Mouse (Mus musculus) testis, adult 2 months (tissue): Measurements from ENCODE around the gene Clca3a2. TPM values are rescaled to one million over a fixed set of nuclear protein-coding genes. Genes with fewer than 3 reads are reported as not detected.
A peak's percentile ranks its signal among the peaks of the same experiment; 100 is the strongest.
"Not testable (repeated sequence)": the region's sequence is repeated elsewhere in the genome, so short reads cannot be mapped to it uniquely, and the experiment has no call there.

Experiments used
- H3K27ac ChIP-seq: fragments of 200-500 bp; 2 replicates; pipeline ENCODE4 v1.5.1; 2012; ENCODE audit warnings: low read depth, low read length; ENCODE audit not compliant: control insufficient read depth, insufficient read depth
- H3K27me3 ChIP-seq: fragments of 200-500 bp; 2 replicates; pipeline ENCODE4 v1.6.1; 2012; ENCODE audit warnings: mild to moderate bottlenecking, low read length, moderate library complexity; ENCODE audit not compliant: control insufficient read depth, insufficient read depth
- H3K36me3 ChIP-seq: fragments of 200-500 bp; 2 replicates; pipeline ENCODE4 v1.6.1; 2012; ENCODE audit warnings: mild to moderate bottlenecking, low read length; ENCODE audit not compliant: control insufficient read depth, insufficient read depth
- H3K4me1 ChIP-seq: fragments of 200-500 bp; 2 replicates; pipeline ENCODE4 v1.6.1; 2012; ENCODE audit warnings: low read length; ENCODE audit not compliant: control insufficient read depth, insufficient read depth
- H3K4me3 ChIP-seq: fragments of 200-500 bp; 2 replicates; pipeline ENCODE4 v1.5.1; 2012; ENCODE audit warnings: low read depth, mild to moderate bottlenecking, low read length, moderate library complexity, mixed read lengths; ENCODE audit not compliant: control insufficient read depth
- CTCF ChIP-seq: fragments of 200-500 bp; IDR thresholded peaks from 2 replicates; pipeline ENCODE4 v1.5.1; 2012; ENCODE audit warnings: low read depth, mild to moderate bottlenecking, inconsistent platforms, low read length, moderate library complexity; ENCODE audit not compliant: control insufficient read depth, insufficient read depth, insufficient replicate concordance
- POLR2A ChIP-seq: fragments of 200-500 bp; IDR thresholded peaks from 2 replicates; pipeline ENCODE4 v1.6.1; 2012; ENCODE audit warnings: low read depth, mild to moderate bottlenecking, inconsistent platforms, low read length, moderate library complexity; ENCODE audit not compliant: control insufficient read depth
- polyA plus RNA-seq: library from polyadenylated mRNA; depleted of rRNA; stranded (reverse); fragments of >200 nt; gene quantifications from 2 replicates; pipeline ENCODE4 v1.2.3, GENCODE M21; 2012; rRNA removed

The Clca3a2 gene
- polyA plus RNA-seq: 0.12 and 2.5 TPM in 2 replicates

GRCm38 (mm10) chr3:144819219-144819618 is at the start of gene Clca3a2:
Gene Clca3a2, minus strand, starts transcription at chr3:144819494.
- H3K36me3 ChIP-seq, H3K27ac ChIP-seq, H3K4me1 ChIP-seq, H3K4me3 ChIP-seq, H3K27me3 ChIP-seq: not testable (repeated sequence)

DNA sequence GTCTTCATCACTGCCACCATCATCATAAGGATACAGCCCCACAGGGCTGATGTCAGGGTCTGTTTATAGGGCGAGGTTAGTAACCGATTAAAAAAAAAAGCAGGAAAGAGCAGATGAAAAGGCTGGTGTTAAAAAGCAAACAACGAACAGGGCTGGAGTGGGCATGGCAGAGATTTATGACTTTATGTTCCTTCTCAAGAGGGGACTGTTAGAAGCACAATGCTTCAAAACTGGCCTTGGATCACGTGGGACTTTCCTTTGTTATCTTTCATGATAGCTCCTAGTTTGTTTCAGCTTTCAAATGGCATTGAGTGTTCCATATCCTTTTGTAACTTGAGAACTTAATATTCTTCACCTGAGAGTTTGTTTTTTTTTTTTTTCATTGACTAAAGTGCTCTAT is 30.3 kb upstream of the Clca3a2 start:
- Histone ChIP-seq H3K4me3 (no peak overlapping the region), H3K27me3 (no peaks in the 10 kb centered on the region), H3K36me3 (no peaks in the 10 kb centered on the region), H3K4me1 (no peaks in the 10 kb centered on the region; the same call in none of the 2 replicates), H3K27ac (no peak overlapping the region)
- TF ChIP-seq CTCF (no peak), POLR2A (no peak)

DNA sequence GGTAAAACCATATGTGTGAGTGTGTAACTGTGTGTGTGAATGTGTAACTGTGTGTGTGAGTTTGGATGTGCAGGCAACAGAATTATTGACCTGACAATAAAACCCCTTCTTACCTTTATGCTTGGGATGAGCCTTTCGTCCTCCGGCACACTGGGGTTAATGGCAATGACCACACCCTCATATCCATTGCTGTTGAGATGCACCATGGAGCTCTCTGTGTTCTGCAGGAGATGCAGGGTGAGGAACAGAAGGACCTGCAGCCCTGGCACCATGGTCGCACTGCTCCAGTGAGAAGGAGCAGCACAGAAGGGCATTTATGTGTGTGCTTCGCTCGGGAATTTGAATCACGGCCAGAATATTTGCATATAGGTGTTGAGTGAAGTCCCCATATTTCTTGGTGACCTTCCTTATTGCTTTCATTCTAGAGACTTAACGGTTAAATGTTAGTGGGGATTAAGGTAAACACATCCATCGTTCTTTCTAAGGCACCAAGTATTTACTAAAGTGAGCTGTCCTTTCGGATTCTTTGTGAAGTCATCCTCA is 29.8 kb upstream of the Clca3a2 start, which contains the start of gene Clca3b:
Gene Clca3b (minus strand): TSS at position 344 of the 543 bp plus-strand sequence.
- H3K4me3 ChIP-seq, H3K27ac ChIP-seq, H3K27me3 ChIP-seq, H3K4me1 ChIP-seq, H3K36me3 ChIP-seq: not testable (repeated sequence)

GRCm38 (mm10) chr3:144827257-144827656 is 8.0 kb upstream of the Clca3a2 start:
- no peak overlapping the region for H3K27ac ChIP-seq
- no peak for TF ChIP-seq POLR2A
- TF ChIP-seq CTCF: no peak

DNA sequence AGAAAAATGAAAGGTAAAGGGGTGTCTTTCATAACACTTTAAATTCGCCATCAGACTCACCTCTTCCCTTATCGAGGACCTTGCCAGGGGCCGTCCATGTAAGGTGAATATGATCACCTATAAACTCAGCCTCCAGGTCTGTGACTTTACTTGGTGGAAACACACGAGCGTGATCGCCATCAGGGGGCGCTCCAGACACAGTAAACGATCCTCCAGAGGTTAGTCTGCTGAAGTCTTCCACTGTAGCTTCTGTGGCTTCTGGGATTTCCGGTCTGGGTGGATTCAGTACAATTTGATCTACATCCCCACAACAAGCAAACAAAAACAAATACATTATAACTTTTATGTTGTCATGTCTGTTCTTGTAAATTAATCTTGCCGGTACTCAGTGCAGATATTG is 5.9 kb upstream of the Clca3a2 start:
- no peak for TF ChIP-seq POLR2A
- TF ChIP-seq CTCF: peak; percentile 60; the same call in 1 of the 2 replicates
- Histone ChIP-seq H3K36me3 (no peaks in the 10 kb centered on the region), H3K4me3 (no peak overlapping the region), H3K27me3 (no peaks in the 10 kb centered on the region), H3K27ac (no peak overlapping the region), H3K4me1 (no peaks in the 10 kb centered on the region)

More at GRCm38 (mm10) chr3:144827257-144827656, 8.0 kb upstream of the Clca3a2 start:
- Histone ChIP-seq H3K4me3 (no peak overlapping the region), H3K4me1 (no peaks in the 10 kb centered on the region), H3K36me3 (no peaks in the 10 kb centered on the region), H3K27me3 (no peaks in the 10 kb centered on the region)

DNA sequence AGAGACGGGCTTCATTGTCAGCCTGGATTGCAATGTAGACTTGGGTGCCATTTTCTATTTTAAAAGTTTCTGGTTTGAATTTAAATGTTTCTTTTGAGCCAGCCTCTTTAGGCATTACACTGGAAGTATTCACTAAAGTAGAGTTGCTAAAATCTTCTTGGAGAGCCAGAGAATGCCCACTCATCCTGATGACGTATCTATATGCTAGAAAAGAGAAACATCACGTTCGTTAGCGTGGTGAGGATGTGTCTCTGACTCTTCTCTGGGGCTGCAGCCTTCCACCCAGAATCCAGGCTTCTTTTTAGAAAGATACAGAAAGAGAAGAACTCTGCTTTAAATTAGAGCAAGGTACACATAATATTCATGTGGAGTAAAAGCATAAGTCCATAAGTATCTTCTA is 4.0 kb upstream of the Clca3a2 start:
- Histone ChIP-seq H3K4me3 (no peak overlapping the region), H3K36me3 (no peaks in the 10 kb centered on the region), H3K4me1 (no peaks in the 10 kb centered on the region), H3K27me3 (no peaks in the 10 kb centered on the region), H3K27ac (no peak overlapping the region)
- TF ChIP-seq POLR2A: no peak
- no peak for TF ChIP-seq CTCF

DNA sequence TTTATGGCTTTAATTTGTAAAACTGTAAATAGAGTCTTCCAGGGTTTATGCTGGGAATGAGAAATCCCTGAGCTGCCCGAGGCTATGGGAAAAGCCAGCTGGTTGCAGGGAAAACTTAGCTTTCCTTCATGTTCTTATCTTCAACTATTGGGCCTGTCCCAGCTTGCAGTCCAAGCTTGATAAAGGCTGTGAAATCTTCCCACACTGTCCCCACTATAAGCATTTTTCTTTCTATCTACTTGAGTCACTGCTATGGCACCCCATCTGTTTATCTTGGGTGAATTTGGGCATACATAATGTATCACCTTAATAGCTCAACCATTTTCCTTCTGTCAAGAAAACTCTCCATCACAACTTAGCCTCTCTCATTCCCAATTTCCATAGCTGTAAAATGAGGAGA is 1.3 kb upstream of the Clca3a2 start:
- no peak overlapping the region for H3K27ac ChIP-seq
- TF ChIP-seq POLR2A: no peak
- no peak for TF ChIP-seq CTCF
- no peaks in the 10 kb centered on the region for H3K27me3 ChIP-seq
- no peak overlapping the region for H3K4me3 ChIP-seq
- no peaks in the 10 kb centered on the region for H3K36me3 ChIP-seq
- H3K4me1 ChIP-seq: no peaks in the 10 kb centered on the region

- not testable (repeated sequence) for H3K4me1 ChIP-seq, H3K4me3 ChIP-seq, H3K27ac ChIP-seq, H3K36me3 ChIP-seq, H3K27me3 ChIP-seq
These were observed 6.0 kb downstream of the Clca3a2 start for GRCm38 (mm10) chr3:144813336-144813735.
